In genomic region chr5:45402632-45403031, GRCm38 (mm10) we compare ENCODE assay signal across 9 mouse cellular contexts. TPM values are rescaled to one million over a fixed set of nuclear protein-coding genes. Genes with fewer than 3 reads are reported as not detected.
DNase-seq lines count a peak whose midpoint lies in the region; ATAC-seq and TF ChIP-seq lines count a peak whose summit lies in the region.
"Had no signal": no experiment of that assay in that cellular context is flagged by ENCODE, and none has a peak within 500 bp of the region (broad histone marks: within the 10 kb centered on the region; RNA-seq: fewer than 3 reads in every experiment).

No protein-coding gene starts in this region.

- intact Hi-C loops in left cerebral cortex, postnatal 14 days (cut with DNase I): loop anchor here (5.0 to 10.0 kb wide), 3 partner anchors 928 to 1120 kb away; no protein-coding TSS in a partner anchor

- no peak overlapping the region for H3K4me2 ChIP-seq in liver, embryonic 12.5 days
- no peak overlapping the region for H3K4me2 ChIP-seq in intestine, postnatal 0 days (replicated peaks; ENCODE audit: low read depth)
- H3K4me2 ChIP-seq in midbrain, embryonic 15.5 days: 0 out of 2 replicates have a peak overlapping the region, but pooled peaks have one; percentile 21
- H3K4me2 ChIP-seq: stomach, embryonic 15.5 days had no signal

- no peaks in the 10 kb centered on the region for H3K27me3 ChIP-seq in liver, embryonic 12.5 days (replicated peaks)
- H3K27me3 ChIP-seq in intestine, postnatal 0 days (replicated peaks; ENCODE audit: control insufficient read depth, insufficient read depth, low read length): no peaks in the 10 kb centered on the region
- H3K27me3 ChIP-seq in midbrain, embryonic 15.5 days (replicated peaks): no peaks in the 10 kb centered on the region
- H3K27me3 ChIP-seq: stomach, embryonic 15.5 days had no signal

- no peak overlapping the region for H3K27ac ChIP-seq in liver, embryonic 12.5 days
- H3K27ac ChIP-seq in intestine, postnatal 0 days (ENCODE audit: low read depth, low read length): no peak overlapping the region
- peak overlapping the region; percentile 50; the same call in 1 of the 2 replicates for H3K27ac ChIP-seq in midbrain, embryonic 15.5 days
- H3K27ac ChIP-seq: stomach, embryonic 15.5 days had no signal

- peak; percentile 66 for DNase-seq in liver
- peak; percentile 89 for DNase-seq in cerebellum, postnatal 10 days
- DNase-seq in frontal cortex, postnatal 14 days (ENCODE audit: low spot score in 2 of 2): peak; percentile 27 to 78
- peak; percentile 64 to 88 for DNase-seq in left cerebral cortex, postnatal 14 days (ENCODE audit: low spot score in 2 of 2)
- peak; percentile 22 to 70 for DNase-seq in spleen, postnatal 10 days (ENCODE audit: low spot score in 2 of 2)

- no peaks in the 10 kb centered on the region for H3K4me1 ChIP-seq in liver, embryonic 12.5 days
- no peaks in the 10 kb centered on the region for H3K4me1 ChIP-seq in intestine, postnatal 0 days (replicated peaks; ENCODE audit: control insufficient read depth, insufficient read depth, low read length)
- 0 out of 2 replicates have a peak, but pooled peaks cover 5% of the 10 kb centered on the region for H3K4me1 ChIP-seq in midbrain, embryonic 15.5 days
- H3K4me1 ChIP-seq: stomach, embryonic 15.5 days had no signal

- H3K9ac ChIP-seq in liver, embryonic 12.5 days: no peak overlapping the region
- no peak overlapping the region for H3K9ac ChIP-seq in intestine, postnatal 0 days (ENCODE audit: low read depth, low read length)
- H3K9ac ChIP-seq in midbrain, embryonic 15.5 days: no peak overlapping the region
- H3K9ac ChIP-seq: stomach, embryonic 15.5 days had no signal

- TF ChIP-seq CTCF in intestine, postnatal 0 days (IDR thresholded peaks at IDR 0.05; ENCODE audit: low read depth): peak; percentile 98

- H3K36me3 ChIP-seq in liver, embryonic 12.5 days: no peaks in the 10 kb centered on the region
- H3K36me3 ChIP-seq in intestine, postnatal 0 days (ENCODE audit: control insufficient read depth, insufficient read depth): no peaks in the 10 kb centered on the region
- no peaks in the 10 kb centered on the region for H3K36me3 ChIP-seq in midbrain, embryonic 15.5 days (replicated peaks)
- H3K36me3 ChIP-seq: stomach, embryonic 15.5 days had no signal

- no peak overlapping the region for H3K4me3 ChIP-seq in liver, embryonic 12.5 days
- H3K4me3 ChIP-seq in intestine, postnatal 0 days (ENCODE audit: low read depth, low read length): no peak overlapping the region
- no peak overlapping the region for H3K4me3 ChIP-seq in midbrain, embryonic 15.5 days
- H3K4me3 ChIP-seq: stomach, embryonic 15.5 days had no signal

- ATAC-seq in liver, embryonic 12.5 days: no peak
- no peak for ATAC-seq in intestine, postnatal 0 days
- ATAC-seq in midbrain, embryonic 15.5 days (replicated peaks): peak; percentile 96

- no peaks in the 10 kb centered on the region for H3K9me3 ChIP-seq in liver, embryonic 12.5 days (replicated peaks)
- H3K9me3 ChIP-seq in intestine, postnatal 0 days (ENCODE audit: control insufficient read depth): no peaks in the 10 kb centered on the region
- no peaks in the 10 kb centered on the region for H3K9me3 ChIP-seq in midbrain, embryonic 15.5 days
- H3K9me3 ChIP-seq: stomach, embryonic 15.5 days had no signal

- WGBS in liver, embryonic 12.5 days (ENCODE audit: insufficient replicate concordance): 19% methylated on average over 11 of the region's 11 CpGs
- 16% methylated on average over 11 of the region's 11 CpGs for WGBS in intestine, postnatal 0 days
- 10% methylated on average over 11 of the region's 11 CpGs for WGBS in midbrain, embryonic 15.5 days

RNA-seq across cellular contexts. Expression of gene Qdpr, which starts 47.4 kb away (rescaled TPM):
- polyA plus RNA-seq in liver, embryonic 12.5 days (2016; fragmentation: Nextera tagmentation; extraction: Ambion mirVana): 74.1 and 77.6 TPM in 2 replicates
- polyA plus RNA-seq in intestine, postnatal 0 days (2015; fragmentation: Nextera tagmentation; extraction: Ambion mirVana): 355 and 422 TPM in 2 replicates
- 10 to 100 TPM; 86.2 to 87.9 TPM for total RNA-seq in left cerebral cortex, postnatal 14 days (2021)
- 110 and 132 TPM in 2 replicates for polyA plus RNA-seq in midbrain, embryonic 15.5 days (2015; fragmentation: Nextera tagmentation; extraction: Ambion mirVana)

RNA-seq across cellular contexts. Expression of gene Clrn2, which starts 50.9 kb away (rescaled TPM):
- not detected in 2 replicates for polyA plus RNA-seq in liver, embryonic 12.5 days (2016; fragmentation: Nextera tagmentation; extraction: Ambion mirVana)
- polyA plus RNA-seq in intestine, postnatal 0 days (2015; fragmentation: Nextera tagmentation; extraction: Ambion mirVana): not detected in 2 replicates
- total RNA-seq in left cerebral cortex, postnatal 14 days (2021): under 1 TPM; 0.74 to 0.90 TPM
- polyA plus RNA-seq in midbrain, embryonic 15.5 days (2015; fragmentation: Nextera tagmentation; extraction: Ambion mirVana): 0.18 and 0.50 TPM in 2 replicates
- polyA plus RNA-seq: stomach, embryonic 15.5 days had no signal
